Mouse (Mus musculus) hindbrain, embryonic 14.5 days (tissue): Measurements from ENCODE around the gene Slfn9. TPM values are rescaled to one million over a fixed set of nuclear protein-coding genes. Genes with fewer than 3 reads are reported as not detected.

ENCODE experiments used
- ATAC-seq: fragments of 200-750 bp; cut with Nextera tagmentation; 2 replicates; pipeline ENCODE4 v1.8.0; 2017; ENCODE audit warnings: moderate number of reproducible peaks, mild to moderate bottlenecking, moderate TSS enrichment, moderate library complexity; ENCODE audit not compliant: low FRiP score
- DNase-seq: peaks from one replicate; pipeline ENCODE4 v3.0.0-alpha.2; 2015; ENCODE audit warnings: low spot score
- H3K27ac ChIP-seq: fragments of 300-500 bp; sonication (generic); 2 replicates; pipeline ENCODE4 v1.5.1; 2014; ENCODE audit warnings: mild to moderate bottlenecking, moderate library complexity
- H3K27me3 ChIP-seq: fragments of 300-500 bp; sonication (generic); 2 replicates; pipeline ENCODE4 v1.6.1; 2014; ENCODE audit warnings: mild to moderate bottlenecking, low read length, mixed read lengths; ENCODE audit not compliant: control insufficient read depth, insufficient read depth
- H3K36me3 ChIP-seq: fragments of 300-500 bp; sonication (generic); replicated peaks from 2 replicates; pipeline ENCODE4 v1.6.1; 2014; ENCODE audit not compliant: control insufficient read depth, insufficient read depth
- H3K4me1 ChIP-seq: fragments of 300-500 bp; sonication (generic); replicated peaks from 2 replicates; pipeline ENCODE4 v1.6.1; 2014; ENCODE audit warnings: antibody characterized with exemption, low read length, mixed read lengths; ENCODE audit not compliant: control insufficient read depth, insufficient read depth
- H3K4me2 ChIP-seq: fragments of 300-500 bp; sonication (generic); replicated peaks from 2 replicates; pipeline ENCODE4 v1.6.1; 2014; ENCODE audit warnings: mild to moderate bottlenecking, moderate library complexity
- H3K4me3 ChIP-seq: fragments of 300-500 bp; sonication (generic); replicated peaks from 2 replicates; pipeline ENCODE4 v1.5.1; 2014; ENCODE audit warnings: mild to moderate bottlenecking, low read length
- H3K9ac ChIP-seq: fragments of 300-500 bp; sonication (generic); 2 replicates; pipeline ENCODE4 v1.6.1; 2014
- H3K9me3 ChIP-seq: fragments of 300-500 bp; sonication (generic); 2 replicates; pipeline ENCODE4 v1.6.1; 2016; ENCODE audit warnings: low read length; ENCODE audit not compliant: control insufficient read depth
- WGBS: fragments of 180-500 bp; shearing (Covaris S2); extraction: QIAGEN DNeasy Blood & Tissue Kit; methylation state at CpG from one replicate; pipeline ENCODE4 v1.1.7; 2014; 5-methylcytosine and 5-hydroxymethylcytosine counted together
- polyA plus RNA-seq: library from polyadenylated mRNA; unstranded; fragments of >200 nt; fragmentation: Nextera tagmentation; extraction: Ambion mirVana; gene quantifications from 2 replicates; pipeline ENCODE4 v1.2.1, GENCODE M21; 2014

Gene Slfn9
- polyA plus RNA-seq, 1 experiment from 2014 or later, result 1.8 TPM

DNA sequence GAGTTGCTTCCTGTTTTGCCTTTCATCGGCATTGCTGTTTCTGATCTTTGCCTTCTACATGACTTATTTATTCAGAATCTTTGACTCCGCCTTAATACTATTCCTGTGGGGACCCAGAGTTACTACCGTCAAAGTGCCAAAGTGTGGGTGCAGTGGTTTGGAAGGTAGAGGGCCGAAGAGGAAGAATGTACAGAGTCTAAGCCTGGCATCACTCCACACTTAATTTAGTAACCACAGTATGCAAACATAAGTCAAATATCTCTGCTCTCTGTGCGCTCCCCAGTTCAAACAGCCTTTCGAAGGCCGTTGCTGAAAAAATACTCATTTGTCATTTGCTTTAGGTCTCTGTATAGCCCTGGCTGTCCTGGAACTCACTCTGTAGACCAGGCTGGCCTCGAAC lies 29.4 kb downstream of the Slfn9 start:
- no peak overlapping the region for H3K27ac ChIP-seq
- 89% methylated on average over 8 of the region's 8 CpGs for WGBS
- ATAC-seq (no peak), DNase-seq (no peak)
- no peak overlapping the region for H3K4me3 ChIP-seq
- H3K4me1 ChIP-seq, result no peaks in the 10 kb centered on the region
- no peaks in the 10 kb centered on the region for H3K36me3 ChIP-seq
- no peak overlapping the region for H3K4me2 ChIP-seq
- H3K9ac ChIP-seq, result no peak overlapping the region
- no peaks in the 10 kb centered on the region for H3K9me3 ChIP-seq
- H3K27me3 ChIP-seq, result no peaks in the 10 kb centered on the region

DNA sequence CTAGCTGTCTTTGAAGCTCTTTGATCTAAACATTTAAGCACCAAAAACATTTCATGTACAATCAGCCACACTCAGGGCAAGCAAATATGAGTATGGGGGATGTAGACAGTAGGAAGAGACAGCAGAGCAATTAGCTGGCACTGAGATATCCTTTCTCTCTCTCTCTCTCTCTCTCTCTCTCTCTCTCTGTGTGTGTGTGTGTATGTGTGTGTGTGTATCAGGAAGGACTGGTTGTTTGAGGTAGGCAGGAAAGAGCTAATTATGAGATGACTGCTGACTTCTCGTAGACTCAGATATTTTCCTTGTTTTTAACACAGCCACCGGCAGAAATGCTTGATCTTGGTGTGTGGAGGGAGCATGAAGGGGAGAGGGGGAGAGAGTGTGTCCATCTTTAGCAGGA lies 29.9 kb downstream of the Slfn9 start:
- ATAC-seq (no peak), DNase-seq (no peak)
- no peak overlapping the region for H3K4me3 ChIP-seq
- H3K27ac ChIP-seq, result no peak overlapping the region
- H3K9ac ChIP-seq, result no peak overlapping the region
- no peak overlapping the region for H3K4me2 ChIP-seq
- H3K36me3 ChIP-seq, result no peaks in the 10 kb centered on the region
- WGBS, result 82% methylated on average over 2 of the region's 2 CpGs
- no peaks in the 10 kb centered on the region for H3K4me1 ChIP-seq
- no peaks in the 10 kb centered on the region for H3K9me3 ChIP-seq
- H3K27me3 ChIP-seq, result no peaks in the 10 kb centered on the region

DNA sequence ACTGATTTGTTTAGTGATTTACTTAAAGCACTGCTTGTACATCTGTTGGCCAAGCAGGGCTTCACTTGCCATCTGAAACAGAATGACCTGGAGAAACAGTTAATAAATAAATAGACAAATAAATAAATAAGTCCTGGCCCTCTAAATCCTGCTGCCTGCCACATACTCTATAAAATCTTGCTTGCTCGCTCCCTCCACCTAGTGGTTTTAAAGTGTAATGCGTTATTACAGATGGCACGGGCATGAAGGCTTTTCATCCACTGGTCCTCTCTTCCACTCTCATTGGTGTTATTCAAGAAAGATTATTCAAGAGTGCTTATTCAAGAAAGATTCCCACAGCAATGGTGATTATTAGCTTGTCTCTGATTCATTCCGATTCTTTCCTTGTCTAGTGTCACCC lies 32.0 kb downstream of the Slfn9 start:
- no peaks in the 10 kb centered on the region for H3K9me3 ChIP-seq
- H3K4me2 ChIP-seq, result no peak overlapping the region
- H3K9ac ChIP-seq, result no peak overlapping the region
- DNase-seq (no peak), ATAC-seq (no peak)
- 17% methylated on average over 4 of the region's 4 CpGs for WGBS
- H3K27me3 ChIP-seq, result no peaks in the 10 kb centered on the region
- H3K27ac ChIP-seq, result no peak overlapping the region
- no peaks in the 10 kb centered on the region for H3K36me3 ChIP-seq
- H3K4me3 ChIP-seq, result no peak overlapping the region
- no peaks in the 10 kb centered on the region for H3K4me1 ChIP-seq

DNA sequence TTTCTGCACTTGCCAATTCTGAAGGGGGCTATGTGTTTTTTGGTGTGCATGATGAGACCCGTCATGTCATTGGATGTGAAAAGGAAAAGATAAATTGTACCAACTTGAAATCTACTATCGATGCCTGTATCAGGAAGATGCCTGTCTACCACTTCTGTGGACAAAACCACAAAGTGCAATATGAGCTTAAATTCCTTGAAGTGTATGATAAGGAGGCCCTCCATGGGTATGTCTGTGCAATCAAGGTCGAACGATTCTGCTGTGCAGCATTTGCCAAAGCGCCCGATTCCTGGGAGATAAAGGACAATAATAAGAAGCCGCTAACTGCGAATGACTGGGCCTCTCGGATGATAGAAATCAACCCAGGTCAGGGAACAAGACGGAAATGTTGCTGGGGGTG lies 34.7 kb downstream of the Slfn9 start:
- no peak overlapping the region for H3K9ac ChIP-seq
- no peak overlapping the region for H3K4me2 ChIP-seq
- H3K27me3 ChIP-seq, result peaks cover 16% of the 10 kb centered on the region
- WGBS, result 74% methylated on average over 10 of the region's 10 CpGs
- no peaks in the 10 kb centered on the region for H3K36me3 ChIP-seq
- DNase-seq (no peak), ATAC-seq (no peak)
- H3K4me3 ChIP-seq, result no peak overlapping the region
- H3K27ac ChIP-seq, result no peak overlapping the region
- no peaks in the 10 kb centered on the region for H3K9me3 ChIP-seq
- H3K4me1 ChIP-seq, result no peaks in the 10 kb centered on the region

DNA sequence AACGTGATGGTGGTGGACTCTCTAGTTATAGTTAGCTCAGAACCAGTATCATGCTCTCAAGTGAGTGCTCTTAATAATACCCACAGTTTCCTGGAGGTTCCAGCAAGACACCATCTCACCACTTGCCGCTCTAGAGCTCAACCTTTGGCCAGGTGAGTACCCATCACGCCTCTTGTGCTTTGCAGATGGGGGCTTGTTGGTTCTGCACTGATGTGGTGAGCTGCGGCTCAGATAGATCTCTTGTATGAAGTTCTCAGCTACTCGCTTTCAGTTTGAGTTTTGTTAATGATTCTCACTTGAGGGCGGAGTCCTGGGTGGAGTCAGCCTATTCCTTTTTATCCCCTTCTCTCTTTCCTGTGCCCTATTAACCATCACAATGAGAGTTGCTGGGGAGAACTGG lies 37.0 kb downstream of the Slfn9 start:
- Histone ChIP-seq H3K36me3 (no peaks in the 10 kb centered on the region), H3K27me3 (peaks cover 39% of the 10 kb centered on the region), H3K9ac (no peak overlapping the region), H3K4me3 (no peak overlapping the region), H3K9me3 (no peaks in the 10 kb centered on the region), H3K4me1 (no peaks in the 10 kb centered on the region), H3K27ac (no peak overlapping the region), H3K4me2 (no peak overlapping the region)
- ATAC-seq (no peak), DNase-seq (no peak)
- 83% methylated on average over 6 of the region's 6 CpGs for WGBS

DNA sequence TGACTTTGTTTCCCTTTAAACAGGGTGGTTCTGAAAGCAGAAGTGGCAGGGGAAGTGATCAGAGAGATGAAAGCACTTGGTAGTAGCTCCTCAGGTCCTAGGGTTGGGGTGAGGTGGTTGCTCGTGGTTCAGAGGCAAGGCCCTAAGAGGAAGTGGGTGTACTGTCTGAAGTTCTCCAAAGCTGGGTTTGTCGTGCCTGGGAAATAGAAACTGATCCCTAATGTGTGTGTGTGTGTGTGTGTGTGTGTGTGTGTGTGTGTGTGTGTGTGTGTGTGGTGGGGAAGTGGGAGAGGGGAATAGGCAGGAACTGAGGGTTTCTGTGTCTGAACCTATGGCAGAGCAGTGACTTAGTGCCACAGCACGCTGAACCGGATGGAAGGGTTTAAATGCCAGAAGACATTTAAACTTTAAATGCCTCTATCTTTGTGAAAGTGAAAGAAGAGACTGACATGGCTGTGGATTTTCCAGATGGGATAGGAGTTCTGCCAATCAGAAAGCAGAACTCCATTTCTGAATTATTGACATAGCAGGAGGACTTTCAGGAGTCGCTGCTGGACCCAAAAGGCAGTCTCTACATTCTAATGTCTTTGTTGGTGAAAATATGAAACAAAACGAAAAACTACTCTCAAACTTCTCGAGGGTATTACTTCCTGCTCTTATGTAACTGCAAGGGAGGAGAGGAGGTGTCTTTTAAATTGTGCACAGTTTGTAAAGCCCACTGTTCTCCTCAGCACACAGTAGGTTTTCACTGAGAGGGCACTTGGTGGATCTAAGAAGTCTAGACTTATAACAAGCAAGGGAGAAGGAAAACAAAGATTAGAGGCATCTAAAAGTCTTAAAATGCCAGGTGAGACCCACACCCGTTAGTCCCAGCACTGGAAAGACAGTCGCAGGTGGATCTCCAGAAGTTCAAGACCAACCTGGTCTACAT lies 38.8 kb downstream of the Slfn9 start:
- H3K9me3 ChIP-seq, result no peaks in the 10 kb centered on the region
- no peaks in the 10 kb centered on the region for H3K4me1 ChIP-seq
- DNase-seq (no peak), ATAC-seq (no peak)
- H3K27me3 ChIP-seq, result peaks cover 46% of the 10 kb centered on the region
- H3K27ac ChIP-seq, result no peak overlapping the region
- no peak overlapping the region for H3K4me3 ChIP-seq
- no peaks in the 10 kb centered on the region for H3K36me3 ChIP-seq
- 71% methylated on average over 9 of the region's 9 CpGs for WGBS
- H3K4me2 ChIP-seq, result no peak overlapping the region
- H3K9ac ChIP-seq, result no peak overlapping the region

DNA sequence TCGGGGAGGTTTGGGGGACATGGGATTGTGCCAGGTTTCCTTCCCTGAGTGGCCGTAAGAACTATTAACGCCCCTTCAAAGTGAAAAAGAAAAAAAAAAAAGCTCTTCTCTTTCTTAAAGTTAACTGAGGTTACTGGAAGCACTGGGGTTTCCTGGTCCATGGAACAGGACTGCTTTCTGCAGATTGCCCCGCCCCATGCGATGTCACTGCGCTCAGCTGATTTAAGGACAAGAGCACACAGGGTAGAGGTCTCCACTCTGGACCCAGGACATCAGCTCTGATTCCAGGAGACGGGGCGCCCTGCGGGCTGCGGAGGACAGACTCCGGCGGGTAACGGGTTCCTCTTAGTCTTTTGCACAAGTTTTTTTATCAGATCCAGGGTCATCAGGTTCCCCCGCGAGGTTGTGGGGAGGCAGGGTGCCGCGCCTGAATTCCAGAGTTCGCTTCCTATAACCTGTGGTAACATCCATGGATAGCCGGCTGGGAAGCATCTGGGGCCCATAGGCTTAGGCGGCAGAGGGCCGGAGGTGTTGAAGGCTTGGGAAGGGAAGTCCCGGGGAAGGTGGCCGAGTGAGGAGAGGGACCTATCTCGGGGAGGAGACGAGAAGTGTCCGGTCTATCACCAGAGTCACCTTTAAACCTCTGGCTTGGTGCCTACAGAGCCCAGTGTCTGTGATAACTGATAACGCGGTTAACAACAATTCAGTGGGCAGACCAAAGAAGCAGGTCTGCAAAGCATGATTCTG lies 39.6 kb downstream of the Slfn9 start:
- H3K27me3 ChIP-seq, result peaks cover 46% of the 10 kb centered on the region
- 14% methylated on average over 28 of the region's 28 CpGs for WGBS
- no peak overlapping the region for H3K4me3 ChIP-seq
- H3K9me3 ChIP-seq, result no peaks in the 10 kb centered on the region
- no peaks in the 10 kb centered on the region for H3K4me1 ChIP-seq
- ATAC-seq, result no peak
- 0 out of 2 replicates have a peak overlapping the region, but pooled peaks have one; percentile 10 for H3K4me2 ChIP-seq
- H3K9ac ChIP-seq, result no peak overlapping the region
- DNase-seq, result no peak
- H3K36me3 ChIP-seq, result no peaks in the 10 kb centered on the region
- H3K27ac ChIP-seq, result no peak overlapping the region

DNA sequence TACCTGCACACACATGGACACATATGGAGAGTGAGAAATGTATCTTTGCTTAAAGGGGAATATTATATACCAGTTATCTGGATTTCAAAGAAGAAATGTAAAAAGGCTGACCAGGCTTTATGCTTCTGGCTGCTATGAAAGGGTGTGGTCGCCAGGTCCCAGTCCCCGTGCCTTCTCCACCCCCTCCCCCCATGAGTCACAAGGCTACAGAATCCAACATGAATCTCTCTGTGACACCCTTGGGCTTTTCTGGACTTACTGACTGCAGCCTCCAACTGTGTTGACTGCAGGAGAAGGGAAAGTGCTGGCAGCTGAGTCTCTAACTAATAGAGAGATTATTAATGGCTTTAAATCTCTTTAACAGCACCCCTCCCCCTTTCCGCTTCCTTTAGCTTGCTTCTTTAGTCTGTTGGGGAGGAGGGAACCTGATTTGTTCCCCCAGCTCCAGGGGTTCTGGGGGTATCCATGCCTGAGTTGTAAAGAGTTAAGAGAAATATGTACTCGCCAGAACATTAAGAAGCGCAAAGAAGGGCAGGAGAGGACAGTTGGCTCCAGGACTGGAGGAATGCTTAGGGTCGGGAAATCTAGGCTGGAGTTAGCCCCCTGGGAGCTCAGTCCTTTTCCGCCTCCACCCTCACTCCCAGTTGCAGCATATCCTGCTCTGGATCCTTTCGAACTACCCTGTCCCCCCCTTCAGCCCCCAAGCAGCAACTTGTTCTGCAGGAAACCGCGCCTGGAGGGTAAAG lies 40.7 kb downstream of the Slfn9 start, which contains the start of gene Slfn5:
Slfn5 (plus strand) TSS at position 614 of the 746 bp plus-strand sequence.
- H3K4me1 ChIP-seq, result no peaks in the 10 kb centered on the region
- no peak within 1 kb of the TSS for H3K27ac ChIP-seq
- 0 out of 2 replicates have a peak within 1 kb of the TSS, but pooled peaks have one; percentile 10 for H3K4me2 ChIP-seq
- H3K36me3 ChIP-seq, result no peaks in the 10 kb centered on the region
- DNase-seq, result no peak
- H3K4me3 ChIP-seq, result no peak within 1 kb of the TSS
- no peak within 1 kb of the TSS for H3K9ac ChIP-seq
- no peak for ATAC-seq
- H3K9me3 ChIP-seq, result no peaks in the 10 kb centered on the region
- H3K27me3 ChIP-seq, result peaks cover 46% of the 10 kb centered on the region
- WGBS, result 17% methylated on average over 10 of the region's 10 CpGs

DNA sequence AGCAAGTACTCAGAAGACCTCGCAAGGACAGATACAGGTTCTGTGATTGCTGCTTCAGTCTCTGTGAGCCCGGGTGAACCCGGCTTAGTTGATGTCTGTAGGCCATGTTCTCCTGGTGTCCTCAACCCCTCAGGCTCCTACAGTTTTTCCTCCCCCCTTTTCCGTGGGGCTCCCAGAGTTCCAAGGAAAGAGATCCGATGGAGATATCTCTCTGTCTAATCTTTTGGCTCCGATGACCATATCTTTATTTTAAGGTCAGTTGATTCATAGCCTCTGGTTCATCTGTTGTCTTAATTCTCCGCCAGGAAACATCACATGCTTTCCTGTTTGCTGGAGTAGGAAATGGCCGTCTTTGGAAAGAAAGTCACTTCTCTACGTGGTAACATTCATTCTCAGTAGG lies 42.6 kb downstream of the Slfn9 start:
- H3K4me2 ChIP-seq, result no peak overlapping the region
- 88% methylated on average over 9 of the region's 9 CpGs for WGBS
- no peak overlapping the region for H3K4me3 ChIP-seq
- no peak overlapping the region for H3K9ac ChIP-seq
- H3K4me1 ChIP-seq, result no peaks in the 10 kb centered on the region
- H3K27ac ChIP-seq, result no peak overlapping the region
- H3K9me3 ChIP-seq, result no peaks in the 10 kb centered on the region
- peaks cover 46% of the 10 kb centered on the region for H3K27me3 ChIP-seq
- DNase-seq (no peak), ATAC-seq (no peak)
- no peaks in the 10 kb centered on the region for H3K36me3 ChIP-seq
